Mouse (Mus musculus): ENCODE results near the gene Nme1. TPM values are rescaled to one million over a fixed set of nuclear protein-coding genes. Genes with fewer than 3 reads are reported as not detected.

The Nme1 gene
- total and polyA plus RNA-seq, 2 experiments from 2014 or later = 46.2 to 383 TPM

DNA sequence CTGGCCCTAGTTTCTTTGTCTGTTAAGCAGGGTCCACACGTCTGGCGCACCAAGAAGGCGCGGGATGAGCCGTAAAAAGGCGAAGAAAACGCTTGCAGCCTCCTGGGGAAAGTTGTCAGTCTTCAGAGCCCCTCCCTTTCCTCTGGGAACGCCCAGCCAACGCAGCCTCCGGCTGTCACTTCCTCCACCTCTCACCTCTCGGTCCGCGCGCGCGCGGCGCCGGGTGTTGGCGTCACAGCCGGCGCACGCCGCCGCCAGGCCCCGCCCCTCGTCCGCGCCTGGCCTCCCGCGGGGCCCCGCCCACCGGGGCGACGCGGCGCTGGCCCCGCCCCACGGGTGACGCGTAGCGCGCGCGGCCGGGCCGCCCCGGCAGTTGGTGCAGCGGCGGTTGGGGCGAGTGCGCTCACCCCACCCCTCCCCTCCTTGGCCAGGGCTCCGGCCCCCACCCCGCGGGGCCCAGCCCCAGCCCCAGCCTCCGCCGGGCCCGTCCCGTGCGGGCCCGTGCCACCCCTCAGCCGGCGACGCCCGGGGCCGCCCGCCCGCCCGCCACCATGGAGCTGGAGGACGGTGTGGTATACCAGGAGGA is 27.5 kb upstream of the Nme1 start, which contains the start of gene Spag9:
Spag9 (plus strand) TSS at position 372 of the 586 bp plus-strand sequence.
- Histone ChIP-seq H3K9ac (replicated peaks; ENCODE audit: low read length, poor library complexity, severe bottlenecking) (peak within 1 kb of the TSS; percentile 92), H3K36me3 (ENCODE audit: insufficient read depth, low read length) (no peaks in the 10 kb centered on the region; the same call in 1 of the 2 replicates), H3K27me3 (ENCODE audit: insufficient read depth, low read length) (no peaks in the 10 kb centered on the region), H3K4me3 (ENCODE audit: low read depth, low read length) (peak within 1 kb of the TSS; percentile 96), H3K4me2 (ENCODE audit: low read depth, low read length, poor library complexity, severe bottlenecking) (peak within 1 kb of the TSS; percentile 92), H3K9me3 (ENCODE audit: low read length) (no peaks in the 10 kb centered on the region), H3K4me1 (ENCODE audit: insufficient read depth, low read length) (peaks cover 22% of the 10 kb centered on the region), H3K27ac (ENCODE audit: low read depth, low read length) (peak within 1 kb of the TSS; percentile 94)
- TF ChIP-seq CTCF (IDR thresholded peaks at IDR 0.05) = no peak
- WGBS = 0% methylated on average over 33 of the region's 70 CpGs
- DNase-seq (ENCODE audit: low spot score) = peak; percentile 97
- ATAC-seq (ENCODE audit: low FRiP score) = peak; percentile 92

DNA sequence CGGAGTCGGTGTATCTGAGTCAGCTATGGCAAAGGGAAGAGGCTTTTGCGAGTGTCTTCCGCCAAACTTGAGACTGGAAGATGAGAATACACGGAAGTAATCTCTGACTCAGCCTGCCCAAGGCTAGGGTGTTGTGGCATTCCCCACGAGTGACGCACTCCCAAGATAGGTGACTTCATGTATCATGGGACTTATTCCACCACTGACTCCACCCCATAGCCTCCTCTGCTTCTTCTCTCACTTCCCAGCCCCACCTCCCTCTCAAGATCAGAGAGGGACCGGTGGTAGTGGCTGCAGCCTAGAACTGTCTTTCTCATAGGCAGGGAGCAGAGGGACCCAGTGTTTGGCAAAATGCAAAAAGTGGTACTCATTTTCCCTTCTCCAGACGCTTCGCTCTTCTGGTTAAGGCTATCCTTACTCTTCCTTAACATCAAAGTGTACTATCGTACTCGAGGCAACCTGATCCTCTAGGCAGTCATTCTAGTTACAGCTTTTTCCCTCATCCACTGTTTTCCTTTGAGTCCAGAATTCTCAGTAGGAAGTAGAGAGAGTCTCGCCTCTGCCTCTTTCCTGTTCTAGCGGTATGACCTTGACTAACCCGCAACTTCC is 26.9 kb upstream of the Nme1 start:
- WGBS = 7% methylated on average over 15 of the region's 15 CpGs
- no peak for TF ChIP-seq CTCF (IDR thresholded peaks at IDR 0.05)
- H3K27ac ChIP-seq (ENCODE audit: low read depth, low read length) = peak overlapping the region; percentile 94

DNA sequence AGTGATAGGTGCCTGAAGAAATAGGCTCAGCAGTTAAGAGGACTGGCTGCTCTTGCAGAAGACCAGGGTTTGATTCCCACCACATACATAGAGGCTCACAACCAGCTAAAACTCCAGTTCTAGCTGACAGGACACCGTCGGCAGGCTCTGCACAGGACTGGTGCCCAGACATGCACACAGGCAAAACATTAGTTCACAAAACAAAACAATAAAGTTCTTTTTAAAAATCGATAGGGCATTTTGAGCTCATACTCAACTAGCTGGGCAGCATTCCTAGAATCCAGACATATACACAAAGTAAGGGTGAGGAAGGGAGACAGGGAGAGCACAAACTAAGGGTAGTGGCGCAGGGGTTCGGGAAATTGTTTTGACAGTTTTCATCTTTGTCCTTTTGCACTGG is 26.2 kb upstream of the Nme1 start:
- peak overlapping the region; percentile 92 for H3K4me2 ChIP-seq (ENCODE audit: low read depth, low read length, poor library complexity, severe bottlenecking)
- no peak for DNase-seq (ENCODE audit: low spot score)
- H3K9me3 ChIP-seq (ENCODE audit: low read length) = no peaks in the 10 kb centered on the region
- peak overlapping the region; percentile 96; the same call in 1 of the 2 replicates for H3K4me3 ChIP-seq (ENCODE audit: low read depth, low read length)
- H3K9ac ChIP-seq (replicated peaks; ENCODE audit: low read length, poor library complexity, severe bottlenecking) = no peak overlapping the region; the same call in 1 of the 2 replicates
- ATAC-seq (ENCODE audit: low FRiP score) = no peak
- WGBS = 63% methylated on average over 5 of the region's 5 CpGs
- H3K4me1 ChIP-seq (ENCODE audit: insufficient read depth, low read length) = peaks cover 22% of the 10 kb centered on the region
- no peaks in the 10 kb centered on the region; the same call in 1 of the 2 replicates for H3K36me3 ChIP-seq (ENCODE audit: insufficient read depth, low read length)
- no peaks in the 10 kb centered on the region for H3K27me3 ChIP-seq (ENCODE audit: insufficient read depth, low read length)
- TF ChIP-seq CTCF (IDR thresholded peaks at IDR 0.05) = no peak
- H3K27ac ChIP-seq (ENCODE audit: low read depth, low read length) = peak overlapping the region; percentile 94

More for the DNA sequence above, 26.9 kb upstream of the Nme1 start:
- peak; percentile 36 for ATAC-seq (ENCODE audit: low FRiP score)
- DNase-seq (ENCODE audit: low spot score) = peak; percentile 57
- peak overlapping the region; percentile 96 for H3K4me3 ChIP-seq (ENCODE audit: low read depth, low read length)
- no peaks in the 10 kb centered on the region; the same call in 1 of the 2 replicates for H3K36me3 ChIP-seq (ENCODE audit: insufficient read depth, low read length)
- peak overlapping the region; percentile 92 for H3K4me2 ChIP-seq (ENCODE audit: low read depth, low read length, poor library complexity, severe bottlenecking)
- H3K27me3 ChIP-seq (ENCODE audit: insufficient read depth, low read length) = no peaks in the 10 kb centered on the region
- peak overlapping the region; percentile 92 for H3K9ac ChIP-seq (replicated peaks; ENCODE audit: low read length, poor library complexity, severe bottlenecking)
- H3K4me1 ChIP-seq (ENCODE audit: insufficient read depth, low read length) = peaks cover 22% of the 10 kb centered on the region
- H3K9me3 ChIP-seq (ENCODE audit: low read length) = no peaks in the 10 kb centered on the region

DNA sequence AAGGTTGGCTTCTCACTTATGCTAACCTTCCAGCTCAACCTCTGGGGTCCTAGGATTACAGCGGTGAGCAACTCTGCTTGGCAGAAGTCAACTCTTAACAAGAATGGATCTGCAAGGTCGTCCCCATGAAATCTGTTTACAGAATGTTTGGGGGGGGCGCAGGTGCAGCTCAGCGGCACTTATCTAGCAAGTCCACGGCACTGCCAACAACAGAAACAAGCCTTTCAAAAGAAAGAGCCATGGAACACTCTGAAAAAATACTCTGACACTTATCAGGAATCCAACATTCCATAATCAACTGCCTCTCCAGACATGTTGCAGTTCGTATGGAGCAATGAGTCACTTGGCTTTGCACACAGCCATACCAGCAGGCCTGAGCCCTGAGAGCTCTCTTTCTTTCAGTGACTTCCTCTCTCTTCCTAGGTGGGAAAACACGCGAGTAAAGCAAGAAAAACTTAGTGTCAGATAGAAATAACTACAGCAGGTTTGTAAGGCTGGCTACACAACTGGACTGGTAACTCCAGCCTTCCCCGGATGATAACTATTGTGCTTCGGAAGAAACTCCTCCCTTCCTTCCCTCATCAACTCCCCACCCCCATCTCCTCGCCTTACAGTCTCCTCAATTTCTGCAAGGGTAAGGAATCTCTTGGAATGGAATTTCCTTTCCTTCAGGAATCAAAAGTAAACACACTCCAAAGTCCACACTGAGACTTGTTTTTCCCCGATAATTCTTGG is 20.2 kb upstream of the Nme1 start:
- H3K9ac ChIP-seq (replicated peaks; ENCODE audit: low read length, poor library complexity, severe bottlenecking) = no peak overlapping the region
- H3K36me3 ChIP-seq (ENCODE audit: insufficient read depth, low read length) = no peaks in the 10 kb centered on the region
- no peak for ATAC-seq (ENCODE audit: low FRiP score)
- H3K4me3 ChIP-seq (ENCODE audit: low read depth, low read length) = no peak overlapping the region
- no peaks in the 10 kb centered on the region for H3K9me3 ChIP-seq (ENCODE audit: low read length)
- H3K27ac ChIP-seq (ENCODE audit: low read depth, low read length) = no peak overlapping the region
- DNase-seq (ENCODE audit: low spot score) = no peak
- H3K4me1 ChIP-seq (ENCODE audit: insufficient read depth, low read length) = no peaks in the 10 kb centered on the region
- WGBS = 67% methylated on average over 12 of the region's 12 CpGs
- H3K4me2 ChIP-seq (ENCODE audit: low read depth, low read length, poor library complexity, severe bottlenecking) = no peak overlapping the region
- H3K27me3 ChIP-seq (ENCODE audit: insufficient read depth, low read length) = no peaks in the 10 kb centered on the region
- no peak for TF ChIP-seq CTCF (IDR thresholded peaks at IDR 0.05)

DNA sequence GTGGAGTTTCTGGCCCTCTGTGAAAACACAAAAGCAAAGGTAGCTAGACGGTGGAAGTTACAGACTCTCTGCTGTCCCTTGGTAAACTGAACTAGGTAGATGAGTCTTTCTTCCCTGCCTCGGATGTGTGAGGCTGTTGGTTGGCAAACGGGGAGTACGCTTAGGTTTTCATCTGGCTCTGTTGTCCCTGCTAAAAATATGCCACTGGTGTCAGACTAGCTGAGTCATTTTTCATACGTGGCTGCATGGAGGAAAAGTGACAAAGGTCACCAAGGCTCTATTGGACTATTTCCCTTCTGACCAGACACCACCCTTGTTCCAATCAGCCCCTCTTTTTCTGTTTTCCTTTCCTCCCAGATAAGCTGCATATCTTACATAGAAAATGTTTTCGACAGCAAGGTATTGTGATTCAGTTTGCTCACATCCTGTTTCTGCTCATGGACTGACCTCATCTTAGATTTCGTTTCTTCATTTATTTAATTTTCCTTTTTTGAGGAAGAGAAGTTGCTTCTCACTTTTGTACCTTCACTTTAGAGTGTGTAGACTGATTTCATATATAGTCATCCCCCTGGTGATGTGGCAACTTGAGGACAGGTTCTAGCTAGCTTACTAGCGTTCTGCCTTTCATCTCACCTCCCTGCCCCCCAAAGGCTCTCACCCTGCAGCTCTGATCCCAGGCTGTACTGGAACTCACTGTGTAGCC is 19.5 kb upstream of the Nme1 start:
- DNase-seq (ENCODE audit: low spot score) (no peak), ATAC-seq (ENCODE audit: low FRiP score) (no peak)
- Histone ChIP-seq H3K9ac (replicated peaks; ENCODE audit: low read length, poor library complexity, severe bottlenecking) (no peak overlapping the region), H3K4me2 (ENCODE audit: low read depth, low read length, poor library complexity, severe bottlenecking) (no peak overlapping the region), H3K4me3 (ENCODE audit: low read depth, low read length) (no peak overlapping the region), H3K9me3 (ENCODE audit: low read length) (no peaks in the 10 kb centered on the region), H3K4me1 (ENCODE audit: insufficient read depth, low read length) (no peaks in the 10 kb centered on the region), H3K36me3 (ENCODE audit: insufficient read depth, low read length) (no peaks in the 10 kb centered on the region), H3K27ac (ENCODE audit: low read depth, low read length) (no peak overlapping the region), H3K27me3 (ENCODE audit: insufficient read depth, low read length) (no peaks in the 10 kb centered on the region)
- TF ChIP-seq CTCF (IDR thresholded peaks at IDR 0.05) = no peak
- 72% methylated on average over 8 of the region's 8 CpGs for WGBS

Data from midbrain, postnatal 0 days (tissue).